In the genomic region with DNA sequence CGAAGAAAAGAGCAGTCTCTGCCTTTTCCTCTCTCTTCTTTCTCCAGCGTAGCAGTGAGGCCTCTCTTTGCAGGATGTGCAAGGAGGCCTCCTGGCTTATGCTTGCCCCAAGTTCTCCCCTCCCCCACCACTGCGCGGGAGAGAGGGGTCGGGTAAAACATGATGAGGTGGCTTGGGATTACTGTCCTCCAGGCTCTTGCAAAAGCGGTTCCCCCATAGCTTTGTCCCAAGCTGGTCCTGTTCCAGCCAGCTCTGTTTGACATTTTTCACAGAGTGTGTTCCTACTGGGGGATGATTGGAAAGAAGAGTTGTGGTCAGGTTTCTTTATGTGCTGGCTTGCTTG, we compare ENCODE assay signal across 10 mouse cellular contexts.
DNase-seq lines count a peak whose midpoint lies in the region; ATAC-seq lines count a peak whose summit lies in the region.
"Had no signal": no experiment of that assay in that cellular context is flagged by ENCODE, and none has a peak within 500 bp of the region (broad histone marks: within the 10 kb centered on the region; RNA-seq: fewer than 3 reads in every experiment).

No protein-coding gene starts in this region.

- DNase-seq in intestine, embryonic 14.5 days (ENCODE audit: low spot score), result no peak
- DNase-seq in R1 (ENCODE audit: low read depth, low spot score), result peak; percentile 19
- no peak for DNase-seq in urinary bladder, postnatal 25 days (ENCODE audit: low spot score)
- DNase-seq in adrenal gland, postnatal 36 days, result no peak
- no peak for DNase-seq in frontal cortex, postnatal 25 days (ENCODE audit: low spot score in 2 of 2)

- 49% methylated on average over 6 of the region's 6 CpGs for WGBS in intestine, embryonic 14.5 days
- 55% methylated on average over 6 of the region's 6 CpGs for WGBS in intestine, embryonic 16.5 days
- 21% methylated on average over 6 of the region's 6 CpGs for WGBS in hindbrain, embryonic 12.5 days
- WGBS in midbrain, embryonic 13.5 days, result 11% methylated on average over 6 of the region's 6 CpGs

- peak overlapping the region; percentile 23; the same call in 1 of the 2 replicates for H3K27ac ChIP-seq in intestine, embryonic 14.5 days (ENCODE audit: low read depth)
- no peak overlapping the region for H3K27ac ChIP-seq in intestine, embryonic 16.5 days (ENCODE audit: low read length)
- peak overlapping the region; percentile 91 for H3K27ac ChIP-seq in hindbrain, embryonic 12.5 days
- peak overlapping the region; percentile 85 for H3K27ac ChIP-seq in midbrain, embryonic 13.5 days

- H3K4me1 ChIP-seq in intestine, embryonic 14.5 days (replicated peaks; ENCODE audit: control insufficient read depth, insufficient read depth, low read length), result peaks cover 4% of the 10 kb centered on the region; the same call in 1 of the 2 replicates
- no peaks in the 10 kb centered on the region for H3K4me1 ChIP-seq in intestine, embryonic 16.5 days (ENCODE audit: control insufficient read depth, insufficient read depth, low read length)
- H3K4me1 ChIP-seq in hindbrain, embryonic 12.5 days, result peaks cover 34% of the 10 kb centered on the region
- peaks cover 28% of the 10 kb centered on the region for H3K4me1 ChIP-seq in midbrain, embryonic 13.5 days (replicated peaks)
- H3K4me1 ChIP-seq: megakaryocyte, embryonic 14.5 days had no signal

- H3K9me3 ChIP-seq in intestine, embryonic 14.5 days (ENCODE audit: control insufficient read depth, low read length), result peaks cover 5% of the 10 kb centered on the region; the same call in 1 of the 2 replicates
- peaks cover 12% of the 10 kb centered on the region for H3K9me3 ChIP-seq in intestine, embryonic 16.5 days (ENCODE audit: control insufficient read depth, low read length)
- 0 out of 2 replicates have a peak, but pooled peaks cover 3% of the 10 kb centered on the region for H3K9me3 ChIP-seq in hindbrain, embryonic 12.5 days (replicated peaks)
- no peaks in the 10 kb centered on the region for H3K9me3 ChIP-seq in midbrain, embryonic 13.5 days

- ATAC-seq in intestine, embryonic 14.5 days (replicated peaks; ENCODE audit: low FRiP score, low TSS enrichment, low read depth), result no peak
- ATAC-seq in intestine, embryonic 16.5 days, result no peak
- ATAC-seq in hindbrain, embryonic 12.5 days (ENCODE audit: low FRiP score), result peak; percentile 73
- ATAC-seq in midbrain, embryonic 13.5 days, result peak; percentile 68; the same call in 1 of the 2 replicates
- ATAC-seq: activated CD4-positive, CD25-positive, alpha-beta regulatory T cell, adult 4 months had no signal

- no peak overlapping the region for H3K4me2 ChIP-seq in intestine, embryonic 14.5 days (ENCODE audit: low read length)
- no peak overlapping the region for H3K4me2 ChIP-seq in intestine, embryonic 16.5 days (ENCODE audit: low read depth, low read length)
- peak overlapping the region; percentile 32; the same call in 1 of the 2 replicates for H3K4me2 ChIP-seq in hindbrain, embryonic 12.5 days (replicated peaks)
- peak overlapping the region; percentile 38 for H3K4me2 ChIP-seq in midbrain, embryonic 13.5 days (replicated peaks)

- H3K36me3 ChIP-seq in intestine, embryonic 14.5 days (ENCODE audit: control insufficient read depth, insufficient read depth, low read length), result no peaks in the 10 kb centered on the region
- H3K36me3 ChIP-seq in intestine, embryonic 16.5 days (ENCODE audit: control insufficient read depth, insufficient read depth, low read length), result peaks cover 9% of the 10 kb centered on the region; the same call in 1 of the 2 replicates
- H3K36me3 ChIP-seq in hindbrain, embryonic 12.5 days, result no peaks in the 10 kb centered on the region
- H3K36me3 ChIP-seq in midbrain, embryonic 13.5 days, result no peaks in the 10 kb centered on the region

- no peak overlapping the region for H3K4me3 ChIP-seq in intestine, embryonic 14.5 days (ENCODE audit: low read depth, low read length)
- H3K4me3 ChIP-seq in intestine, embryonic 16.5 days (ENCODE audit: low read length), result no peak overlapping the region
- H3K4me3 ChIP-seq in hindbrain, embryonic 12.5 days, result no peak overlapping the region
- no peak overlapping the region for H3K4me3 ChIP-seq in midbrain, embryonic 13.5 days (replicated peaks)
- H3K4me3 ChIP-seq: megakaryocyte, embryonic 14.5 days had no signal

- H3K9ac ChIP-seq in intestine, embryonic 14.5 days (ENCODE audit: low read length), result no peak overlapping the region
- H3K9ac ChIP-seq in intestine, embryonic 16.5 days (ENCODE audit: low read depth, low read length), result no peak overlapping the region
- H3K9ac ChIP-seq in hindbrain, embryonic 12.5 days, result no peak overlapping the region; the same call in 1 of the 2 replicates
- no peak overlapping the region; the same call in 1 of the 2 replicates for H3K9ac ChIP-seq in midbrain, embryonic 13.5 days (replicated peaks)

- H3K27me3 ChIP-seq in intestine, embryonic 14.5 days (replicated peaks; ENCODE audit: control insufficient read depth, insufficient read depth, low read length), result no peaks in the 10 kb centered on the region
- H3K27me3 ChIP-seq in intestine, embryonic 16.5 days (replicated peaks; ENCODE audit: control insufficient read depth, insufficient read depth, low read length), result no peaks in the 10 kb centered on the region
- H3K27me3 ChIP-seq in hindbrain, embryonic 12.5 days, result no peaks in the 10 kb centered on the region
- no peaks in the 10 kb centered on the region for H3K27me3 ChIP-seq in midbrain, embryonic 13.5 days

Comparison
In these comparisons a context has a peak if more than half of its experiments do, and no peak if none do; other contexts are left out.
1. ATAC-seq: peak in hindbrain, embryonic 12.5 days (single experiment) and midbrain, embryonic 13.5 days (single experiment); none in intestine, embryonic 14.5 days (single experiment) and intestine, embryonic 16.5 days (single experiment).
2. H3K4me2 ChIP-seq: peak in hindbrain, embryonic 12.5 days (single experiment) and midbrain, embryonic 13.5 days (single experiment); none in intestine, embryonic 14.5 days (single experiment) and intestine, embryonic 16.5 days (single experiment).